Mouse (Mus musculus): ENCODE measurements at regions not wholly inside any gene's neighbourhood (a gene's known extent, or its start where the extent isn't known, plus 50 kb on each side); places are given as distances from the start of the nearest gene placed in this dataset.
A peak's percentile ranks its signal among the peaks of the same experiment; 100 is the strongest.

DNA sequence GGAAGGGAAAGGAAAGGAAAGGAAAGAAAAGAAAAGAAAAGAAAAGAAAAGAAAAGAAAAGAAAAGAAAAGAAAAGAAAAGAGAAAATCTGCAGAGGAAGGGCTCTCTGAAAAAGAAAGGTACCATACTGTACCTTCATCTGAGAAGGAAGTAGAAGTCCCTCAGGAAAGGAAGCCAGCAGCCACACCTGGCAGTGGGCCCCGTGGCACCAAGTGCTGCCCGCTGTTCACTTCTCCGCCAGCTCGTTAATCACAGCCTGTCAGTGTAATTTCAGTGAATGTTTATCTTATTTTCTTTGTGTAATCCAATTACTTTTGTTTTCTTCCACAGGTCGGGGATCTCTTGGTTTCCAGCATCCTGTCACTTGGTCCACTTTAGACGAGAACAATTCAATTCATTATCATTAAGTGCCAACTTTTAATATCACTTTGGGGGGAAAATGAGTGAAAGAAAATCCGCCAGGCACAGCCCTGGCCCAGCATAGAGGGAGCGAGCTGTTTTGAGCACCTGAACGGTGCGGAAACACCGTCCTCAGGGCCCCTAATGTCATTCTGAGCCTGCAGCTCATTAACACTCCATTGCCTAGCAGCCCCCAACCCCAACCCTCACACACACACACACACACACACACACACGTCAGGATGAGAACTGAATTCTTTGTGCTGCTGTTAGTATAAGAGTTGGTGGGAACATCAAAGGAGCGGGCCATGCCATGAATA lies 309.7 kb downstream of the Irx2 start:
- Histone ChIP-seq H3K4me1 (ENCODE audit: control insufficient read depth, insufficient read depth, low read depth, low read length) (no peaks in the 10 kb centered on the region), H3K36me3 (ENCODE audit: control insufficient read depth, insufficient read depth, low read length) (no peaks in the 10 kb centered on the region), H3K4me2 (ENCODE audit: low read length) (no peak overlapping the region), H3K27ac (ENCODE audit: low read depth, low read length) (no peak overlapping the region), H3K27me3 (replicated peaks; ENCODE audit: control insufficient read depth, insufficient read depth, low read length) (no peaks in the 10 kb centered on the region), H3K9ac (ENCODE audit: low read depth, low read length) (no peak overlapping the region), H3K9me3 (ENCODE audit: control insufficient read depth, low read length) (no peaks in the 10 kb centered on the region), H3K4me3 (ENCODE audit: low read length) (no peak overlapping the region)
- ATAC-seq: peak; percentile 70; the same call in 1 of the 2 replicates
- WGBS: 43% methylated on average over 13 of the region's 13 CpGs

DNA sequence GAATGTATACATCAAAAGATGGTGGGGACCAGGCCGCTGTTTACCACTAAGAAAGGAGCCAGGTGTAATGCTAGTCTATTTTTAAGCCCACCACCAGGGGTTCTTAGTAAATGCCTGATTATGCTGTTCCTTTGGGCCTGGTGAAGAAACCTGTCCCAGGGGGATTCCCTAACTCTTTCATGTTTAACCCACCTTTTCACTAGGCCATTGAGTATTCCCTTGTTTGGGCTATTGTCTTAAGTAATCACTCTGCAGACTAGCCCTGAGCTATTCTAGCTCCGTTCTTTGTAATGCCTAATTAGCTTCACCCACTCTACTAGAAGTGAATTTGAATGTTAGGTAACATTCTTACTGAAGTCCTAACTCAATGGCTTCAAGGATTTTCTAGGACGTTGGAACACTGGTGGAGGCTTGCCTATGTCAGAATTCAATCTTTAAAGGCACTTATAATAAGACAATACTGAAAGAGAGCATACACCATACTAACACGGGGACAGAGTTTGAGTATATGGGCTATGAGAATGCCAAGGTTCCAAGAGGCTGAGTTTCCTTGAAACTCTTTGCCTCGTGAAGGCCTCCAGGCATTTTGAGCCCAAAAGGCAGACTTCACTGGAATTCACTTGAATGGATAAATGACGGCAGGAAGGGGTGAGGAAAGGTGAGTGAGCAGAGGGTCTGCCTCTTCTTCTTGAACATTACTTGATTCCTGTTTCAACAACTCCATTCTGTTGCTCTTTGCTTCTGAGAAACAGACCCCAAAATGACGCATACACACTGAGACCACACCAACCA lies 312.7 kb upstream of the Irx4 start:
- Histone ChIP-seq H3K4me1 (ENCODE audit: control insufficient read depth, insufficient read depth, low read depth, low read length) (no peaks in the 10 kb centered on the region), H3K4me3 (ENCODE audit: low read length) (no peak overlapping the region), H3K36me3 (ENCODE audit: control insufficient read depth, insufficient read depth, low read length) (no peaks in the 10 kb centered on the region), H3K9me3 (ENCODE audit: control insufficient read depth, low read length) (no peaks in the 10 kb centered on the region), H3K27me3 (replicated peaks; ENCODE audit: control insufficient read depth, insufficient read depth, low read length) (no peaks in the 10 kb centered on the region), H3K9ac (ENCODE audit: low read depth, low read length) (no peak overlapping the region), H3K27ac (ENCODE audit: low read depth, low read length) (no peak overlapping the region), H3K4me2 (ENCODE audit: low read length) (no peak overlapping the region)
- no peak for ATAC-seq
- 64% methylated on average over 7 of the region's 7 CpGs for WGBS

- Histone ChIP-seq H3K9me3 (ENCODE audit: control insufficient read depth, low read length) (no peaks in the 10 kb centered on the region), H3K27me3 (replicated peaks; ENCODE audit: control insufficient read depth, insufficient read depth, low read length) (no peaks in the 10 kb centered on the region; the same call in 1 of the 2 replicates), H3K36me3 (ENCODE audit: control insufficient read depth, insufficient read depth, low read length) (no peaks in the 10 kb centered on the region), H3K27ac (ENCODE audit: low read depth, low read length) (no peak overlapping the region), H3K4me1 (ENCODE audit: control insufficient read depth, insufficient read depth, low read depth, low read length) (peaks cover 12% of the 10 kb centered on the region), H3K4me2 (ENCODE audit: low read length) (no peak overlapping the region; the same call in 1 of the 2 replicates), H3K4me3 (ENCODE audit: low read length) (no peak overlapping the region), H3K9ac (ENCODE audit: low read depth, low read length) (no peak overlapping the region)
- 12% methylated on average over 15 of the region's 15 CpGs for WGBS
- peak; percentile 48; the same call in 1 of the 2 replicates for ATAC-seq
Observed at GRCm38 (mm10) chr13:72958616-72959518, 301.4 kb upstream of the Irx4 start.

GRCm38 (mm10) chr13:72961291-72961690 lies 299.0 kb upstream of the Irx4 start:
- Histone ChIP-seq H3K27me3 (replicated peaks; ENCODE audit: control insufficient read depth, insufficient read depth, low read length) (no peaks in the 10 kb centered on the region), H3K4me1 (ENCODE audit: control insufficient read depth, insufficient read depth, low read depth, low read length) (peaks cover 12% of the 10 kb centered on the region), H3K9me3 (ENCODE audit: control insufficient read depth, low read length) (no peaks in the 10 kb centered on the region), H3K4me3 (ENCODE audit: low read length) (no peak overlapping the region), H3K4me2 (ENCODE audit: low read length) (no peak overlapping the region), H3K27ac (ENCODE audit: low read depth, low read length) (no peak overlapping the region), H3K9ac (ENCODE audit: low read depth, low read length) (no peak overlapping the region), H3K36me3 (ENCODE audit: control insufficient read depth, insufficient read depth, low read length) (no peaks in the 10 kb centered on the region)
- no peak for ATAC-seq
- 94% methylated on average over 3 of the region's 3 CpGs for WGBS

GRCm38 (mm10) chr13:72972165-72972564 lies 288.1 kb upstream of the Irx4 start:
- Histone ChIP-seq H3K4me1 (ENCODE audit: control insufficient read depth, insufficient read depth, low read depth, low read length) (no peaks in the 10 kb centered on the region), H3K9ac (ENCODE audit: low read depth, low read length) (no peak overlapping the region), H3K27me3 (replicated peaks; ENCODE audit: control insufficient read depth, insufficient read depth, low read length) (no peaks in the 10 kb centered on the region), H3K9me3 (ENCODE audit: control insufficient read depth, low read length) (no peaks in the 10 kb centered on the region), H3K36me3 (ENCODE audit: control insufficient read depth, insufficient read depth, low read length) (no peaks in the 10 kb centered on the region), H3K4me2 (ENCODE audit: low read length) (no peak overlapping the region), H3K4me3 (ENCODE audit: low read length) (no peak overlapping the region), H3K27ac (ENCODE audit: low read depth, low read length) (no peak overlapping the region)
- 90% methylated on average over 4 of the region's 4 CpGs for WGBS
- ATAC-seq: no peak

- H3K4me1 ChIP-seq (ENCODE audit: control insufficient read depth, insufficient read depth, low read depth, low read length): no peaks in the 10 kb centered on the region
- WGBS: 51% methylated on average over 1 of the region's 1 CpGs
- H3K4me2 ChIP-seq (ENCODE audit: low read length): no peak overlapping the region
- H3K9ac ChIP-seq (ENCODE audit: low read depth, low read length): no peak overlapping the region
- no peak overlapping the region for H3K27ac ChIP-seq (ENCODE audit: low read depth, low read length)
- no peaks in the 10 kb centered on the region for H3K36me3 ChIP-seq (ENCODE audit: control insufficient read depth, insufficient read depth, low read length)
- no peak for ATAC-seq
- no peaks in the 10 kb centered on the region for H3K9me3 ChIP-seq (ENCODE audit: control insufficient read depth, low read length)
- H3K4me3 ChIP-seq (ENCODE audit: low read length): no peak overlapping the region
- H3K27me3 ChIP-seq (replicated peaks; ENCODE audit: control insufficient read depth, insufficient read depth, low read length): no peaks in the 10 kb centered on the region
Observed at GRCm38 (mm10) chr13:72972894-72973293, 287.4 kb upstream of the Irx4 start.

GRCm38 (mm10) chr13:72977213-72977612 lies 283.1 kb upstream of the Irx4 start:
- H3K9ac ChIP-seq (ENCODE audit: low read depth, low read length): no peak overlapping the region
- H3K27ac ChIP-seq (ENCODE audit: low read depth, low read length): no peak overlapping the region
- H3K4me2 ChIP-seq (ENCODE audit: low read length): no peak overlapping the region
- ATAC-seq: no peak
- 93% methylated on average over 6 of the region's 6 CpGs for WGBS
- H3K27me3 ChIP-seq (replicated peaks; ENCODE audit: control insufficient read depth, insufficient read depth, low read length): no peaks in the 10 kb centered on the region
- no peaks in the 10 kb centered on the region for H3K4me1 ChIP-seq (ENCODE audit: control insufficient read depth, insufficient read depth, low read depth, low read length)
- no peaks in the 10 kb centered on the region for H3K9me3 ChIP-seq (ENCODE audit: control insufficient read depth, low read length)
- H3K4me3 ChIP-seq (ENCODE audit: low read length): no peak overlapping the region
- H3K36me3 ChIP-seq (ENCODE audit: control insufficient read depth, insufficient read depth, low read length): no peaks in the 10 kb centered on the region

DNA sequence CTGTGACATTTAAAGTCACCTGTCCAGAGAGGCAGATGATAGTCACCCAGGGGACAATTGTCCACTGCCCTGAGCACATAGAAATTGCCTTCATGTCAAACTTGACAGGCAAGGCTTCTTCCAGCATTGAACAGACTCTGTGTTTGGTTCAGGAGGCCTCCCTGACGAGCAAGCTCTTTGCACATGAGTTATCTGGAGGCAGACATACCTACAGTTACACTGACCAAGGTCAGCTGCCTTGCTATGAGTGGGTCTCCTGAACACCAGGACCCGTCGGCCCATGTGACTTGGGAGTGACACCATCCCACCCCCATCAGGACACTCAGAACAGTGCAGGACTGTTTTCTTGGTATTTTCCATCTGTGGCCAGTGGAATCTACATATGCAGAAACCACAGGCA lies 282.3 kb upstream of the Irx4 start:
- Histone ChIP-seq H3K4me2 (ENCODE audit: low read length) (no peak overlapping the region), H3K9me3 (ENCODE audit: control insufficient read depth, low read length) (no peaks in the 10 kb centered on the region), H3K36me3 (ENCODE audit: control insufficient read depth, insufficient read depth, low read length) (no peaks in the 10 kb centered on the region), H3K27me3 (replicated peaks; ENCODE audit: control insufficient read depth, insufficient read depth, low read length) (no peaks in the 10 kb centered on the region), H3K4me1 (ENCODE audit: control insufficient read depth, insufficient read depth, low read depth, low read length) (no peaks in the 10 kb centered on the region), H3K4me3 (ENCODE audit: low read length) (no peak overlapping the region), H3K9ac (ENCODE audit: low read depth, low read length) (no peak overlapping the region), H3K27ac (ENCODE audit: low read depth, low read length) (no peak overlapping the region)
- ATAC-seq: no peak
- WGBS: 84% methylated on average over 3 of the region's 3 CpGs

- ATAC-seq: no peak
- no peaks in the 10 kb centered on the region for H3K9me3 ChIP-seq (ENCODE audit: control insufficient read depth, low read length)
- no peak overlapping the region for H3K9ac ChIP-seq (ENCODE audit: low read depth, low read length)
- H3K27me3 ChIP-seq (replicated peaks; ENCODE audit: control insufficient read depth, insufficient read depth, low read length): no peaks in the 10 kb centered on the region
- no peak overlapping the region for H3K4me3 ChIP-seq (ENCODE audit: low read length)
- no peaks in the 10 kb centered on the region for H3K36me3 ChIP-seq (ENCODE audit: control insufficient read depth, insufficient read depth, low read length)
- H3K4me2 ChIP-seq (ENCODE audit: low read length): no peak overlapping the region
- no peaks in the 10 kb centered on the region for H3K4me1 ChIP-seq (ENCODE audit: control insufficient read depth, insufficient read depth, low read depth, low read length)
- H3K27ac ChIP-seq (ENCODE audit: low read depth, low read length): no peak overlapping the region
Observed at GRCm38 (mm10) chr13:72978966-72979365, 281.3 kb upstream of the Irx4 start.

All from hindbrain, embryonic 16.5 days (tissue).